Mouse (Mus musculus) cerebellum, adult 2 months (tissue): ENCODE measurements around the gene Pex5. TPM values are rescaled to one million over a fixed set of nuclear protein-coding genes. Genes with fewer than 3 reads are reported as not detected.

Source experiments
- DNase-seq, 2 experiments: peaks; one replicate each; pipeline ENCODE4 v3.0.0; 2021
- H3K27ac ChIP-seq: fragments of 200-500 bp; 2 replicates; pipeline ENCODE4 v1.5.1; 2012; ENCODE audit warnings: low read length, control low read depth, inconsistent platforms; ENCODE audit not compliant: insufficient read depth
- H3K27me3 ChIP-seq: fragments of 200-500 bp; 2 replicates; pipeline ENCODE4 v1.6.1; 2012; ENCODE audit warnings: inconsistent platforms, mild to moderate bottlenecking, low read length, moderate library complexity; ENCODE audit not compliant: control insufficient read depth, insufficient read depth
- H3K4me1 ChIP-seq: fragments of 200-500 bp; 2 replicates; pipeline ENCODE4 v1.6.1; 2011; ENCODE audit warnings: low read length; ENCODE audit not compliant: control insufficient read depth, insufficient read depth
- H3K4me3 ChIP-seq: fragments of 200-500 bp; replicated peaks from 2 replicates; pipeline ENCODE3; 2011; ENCODE audit warnings: mild to moderate bottlenecking, low read depth, low read length, control low read depth; ENCODE audit not compliant: insufficient read depth
- CTCF ChIP-seq: fragments of 200-500 bp; IDR thresholded peaks from 2 replicates; pipeline ENCODE4 v1.5.1; 2011; ENCODE audit warnings: low read depth, mild to moderate bottlenecking, control low read depth, low read length, moderate library complexity, borderline replicate concordance; ENCODE audit not compliant: insufficient read depth
- POLR2A ChIP-seq: fragments of 200-500 bp; IDR thresholded peaks from 2 replicates; pipeline ENCODE4 v1.6.1; 2011; ENCODE audit warnings: low read length, control low read depth, borderline replicate concordance; ENCODE audit not compliant: insufficient read depth
- WGBS: fragments of 180-500 bp; shearing (Covaris S2); methylation state at CpG from one replicate; pipeline ENCODE4 v1.1.7; 2018; 5-methylcytosine and 5-hydroxymethylcytosine counted together
- polyA plus RNA-seq: library from polyadenylated mRNA; depleted of rRNA; stranded (reverse); fragments of >200 nt; gene quantifications from 2 replicates; pipeline ENCODE4 v1.2.3, GENCODE M21; 2012

The Pex5 gene
- polyA plus RNA-seq, 1 experiment: 57.1 TPM

DNA sequence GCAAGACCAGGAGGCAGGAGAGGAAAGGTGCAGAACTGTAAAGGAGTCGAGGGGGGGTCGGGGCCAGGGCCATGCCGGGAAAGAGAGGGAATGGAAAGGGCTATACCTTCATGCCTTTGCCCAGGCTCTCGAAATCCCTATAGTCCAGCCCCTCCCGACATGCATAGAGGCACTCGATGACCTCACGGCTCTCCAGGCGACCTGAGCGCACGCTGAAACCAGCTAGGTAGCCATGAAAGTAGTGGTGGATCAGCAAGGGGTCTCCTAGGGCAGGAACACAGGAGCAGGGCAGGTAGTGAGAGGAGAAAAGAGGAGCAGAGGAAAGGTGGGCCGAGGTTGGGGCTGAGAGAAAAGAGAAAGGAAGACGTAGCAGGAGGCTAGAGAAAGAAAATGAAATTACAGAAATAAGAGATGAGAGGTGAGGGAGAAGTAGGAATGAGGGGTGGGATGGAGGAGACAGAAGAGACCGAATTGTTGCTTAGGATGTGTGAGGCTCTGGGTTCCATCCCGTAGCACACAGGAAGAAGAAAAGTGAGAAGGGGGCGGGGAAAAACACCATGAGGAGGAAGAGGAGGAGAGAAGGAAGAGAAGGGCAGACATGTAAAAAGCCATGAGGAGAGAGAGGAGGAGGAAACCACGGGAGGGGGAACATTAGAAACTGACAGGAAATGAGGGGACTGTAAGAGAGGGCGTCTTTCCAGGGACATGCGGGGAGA is 35.0 kb upstream of the Pex5 start:
- no peak overlapping the region for H3K27ac ChIP-seq
- TF ChIP-seq CTCF (no peak), POLR2A (no peak)
- no peak overlapping the region for H3K4me3 ChIP-seq
- H3K4me1 ChIP-seq: 0 out of 2 replicates have a peak, but pooled peaks cover 3% of the 10 kb centered on the region
- DNase-seq: peak in 1 of 2 experiments; percentile 37
- H3K27me3 ChIP-seq: no peaks in the 10 kb centered on the region
- 81% methylated on average over 18 of the region's 18 CpGs for WGBS

- no peaks in the 10 kb centered on the region for H3K27me3 ChIP-seq
- H3K4me1 ChIP-seq: peaks cover 3% of the 10 kb centered on the region; the same call in 1 of the 2 replicates
- H3K4me3 ChIP-seq: no peak overlapping the region
- TF ChIP-seq CTCF: no peak
- no peak for TF ChIP-seq POLR2A
- H3K27ac ChIP-seq: no peak overlapping the region
- DNase-seq: no peak
- WGBS: 75% methylated on average over 16 of the region's 16 CpGs
Measured at GRCm38 (mm10) chr6:124448959-124449667, 34.2 kb upstream of the Pex5 start.

DNA sequence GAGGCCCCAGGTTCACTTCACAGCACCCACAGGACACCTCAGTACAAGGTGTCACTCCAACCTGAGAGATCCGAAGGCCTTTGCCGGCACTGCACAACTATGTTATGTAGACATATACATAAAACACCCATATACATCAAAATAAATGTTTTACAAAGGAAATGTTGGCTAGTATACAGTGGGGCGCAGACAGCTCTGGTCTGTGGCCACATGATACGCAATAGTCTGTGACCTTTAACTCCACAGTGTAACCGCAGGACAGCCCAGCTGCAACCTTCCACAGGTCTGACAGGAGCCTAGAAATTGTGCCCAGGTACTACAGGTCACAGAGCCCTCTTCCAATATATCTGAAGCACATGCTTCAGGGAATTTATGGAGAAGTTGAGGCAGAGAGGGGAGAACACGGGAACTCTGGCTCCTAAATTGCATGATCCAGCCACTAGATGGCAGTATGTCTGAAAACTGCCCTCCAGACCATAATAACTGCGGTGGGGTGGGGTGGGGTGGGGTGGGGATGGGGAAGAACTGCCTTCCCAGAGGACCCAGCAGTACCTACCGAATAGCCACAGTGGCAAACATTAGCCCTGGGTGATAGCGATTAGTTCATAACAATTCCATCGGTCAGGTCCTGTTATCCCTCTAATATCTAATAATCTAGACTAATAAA is 33.5 kb upstream of the Pex5 start:
- 72% methylated on average over 10 of the region's 10 CpGs for WGBS
- TF ChIP-seq POLR2A (no peak), CTCF (peak; percentile 46; the same call in 1 of the 2 replicates)
- peaks cover 9% of the 10 kb centered on the region for H3K4me1 ChIP-seq
- no peak overlapping the region for H3K4me3 ChIP-seq
- DNase-seq: peak in 1 of 2 experiments; percentile 47
- H3K27me3 ChIP-seq: no peaks in the 10 kb centered on the region
- H3K27ac ChIP-seq: no peak overlapping the region

DNA sequence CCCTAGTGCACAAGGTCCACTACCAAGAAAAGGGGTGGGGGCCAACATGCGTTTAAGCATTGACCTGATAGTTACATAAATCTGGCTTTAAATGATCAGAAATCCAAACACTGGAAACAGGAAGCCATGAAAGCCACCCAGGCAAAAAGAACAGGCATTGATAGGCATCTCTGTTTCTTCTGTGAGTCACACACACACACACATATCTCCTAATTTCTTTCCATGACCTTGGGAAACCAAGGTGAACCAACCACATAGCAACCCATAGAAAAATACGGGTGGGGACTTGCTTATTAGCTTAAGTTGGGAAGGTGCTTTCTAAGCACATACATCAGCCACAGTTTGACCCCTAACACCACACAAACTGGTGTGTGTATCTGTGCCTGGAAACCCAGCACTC is 32.5 kb upstream of the Pex5 start:
- Histone ChIP-seq H3K4me3 (no peak overlapping the region), H3K27me3 (no peaks in the 10 kb centered on the region), H3K4me1 (peaks cover 9% of the 10 kb centered on the region), H3K27ac (no peak overlapping the region)
- WGBS: 81% methylated on average over 2 of the region's 2 CpGs
- DNase-seq: no peak
- TF ChIP-seq CTCF (no peak), POLR2A (no peak)

GRCm38 (mm10) chr6:124446459-124446858 is 31.6 kb upstream of the Pex5 start:
- TF ChIP-seq POLR2A: no peak
- no peak for TF ChIP-seq CTCF
- Histone ChIP-seq H3K4me1 (peaks cover 9% of the 10 kb centered on the region), H3K27me3 (no peaks in the 10 kb centered on the region), H3K4me3 (no peak overlapping the region), H3K27ac (no peak overlapping the region)
- 94% methylated on average over 9 of the region's 9 CpGs for WGBS
- DNase-seq: no peak

- Histone ChIP-seq H3K4me1 (peaks cover 9% of the 10 kb centered on the region), H3K27me3 (no peaks in the 10 kb centered on the region), H3K27ac (no peak overlapping the region), H3K4me3 (no peak overlapping the region)
- 96% methylated on average over 2 of the region's 2 CpGs for WGBS
- TF ChIP-seq POLR2A (no peak), CTCF (no peak)
- no peak for DNase-seq
Measured at GRCm38 (mm10) chr6:124446024-124446423, 31.2 kb upstream of the Pex5 start.

GRCm38 (mm10) chr6:124443338-124443737 is 28.5 kb upstream of the Pex5 start:
- H3K27ac ChIP-seq: no peak overlapping the region
- no peaks in the 10 kb centered on the region for H3K27me3 ChIP-seq
- WGBS: 23% methylated on average over 2 of the region's 2 CpGs
- no peak for DNase-seq
- peaks cover 6% of the 10 kb centered on the region for H3K4me1 ChIP-seq
- H3K4me3 ChIP-seq: no peak overlapping the region
- TF ChIP-seq POLR2A (no peak), CTCF (no peak)
